Mouse (Mus musculus) CD4-positive naive resting alpha-beta T cell, adult 76 days (primary cell): Measurements from ENCODE around the gene Lrtm1. TPM values are rescaled to one million over a fixed set of nuclear protein-coding genes. Genes with fewer than 3 reads are reported as not detected.

Source experiments
- total RNA-seq: library from RNA; stranded (reverse); gene quantifications from one replicate; pipeline ENCODE4 v1.2.4, GENCODE M21; 2023

The Lrtm1 gene
- not detected for total RNA-seq

DNA sequence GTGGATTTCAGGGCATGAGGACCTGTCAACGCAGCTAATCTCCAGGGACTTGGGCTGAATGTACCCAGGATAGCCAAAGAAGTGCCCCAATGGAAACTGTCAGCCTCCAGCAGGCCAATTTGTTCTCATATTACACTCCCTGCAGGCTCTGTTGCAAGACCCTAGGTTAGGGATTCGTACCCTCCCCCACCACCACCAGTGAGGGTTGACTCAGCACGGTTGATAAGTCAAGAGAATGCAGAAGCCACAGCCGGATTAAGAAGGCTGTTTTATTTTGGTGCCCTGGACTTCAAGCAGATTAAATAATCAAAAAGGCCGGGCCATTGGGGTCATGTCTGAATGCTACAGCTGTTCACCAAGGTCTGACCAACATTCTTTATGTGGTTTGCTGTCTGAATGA is at the start of gene Lrtm1:
Gene Lrtm1, plus strand, starts transcription at position 326 of the 400 bp plus-strand sequence.

